Mouse (Mus musculus) thymus, postnatal 36 days (tissue): ENCODE measurements around the gene Tmem40.

Source experiments
- DNase-seq, 2 experiments: peaks; one replicate each; pipeline ENCODE4 v3.0.0; 2022; ENCODE audit warnings: mixed read lengths in 2 of 2

Tmem40 gene

DNA sequence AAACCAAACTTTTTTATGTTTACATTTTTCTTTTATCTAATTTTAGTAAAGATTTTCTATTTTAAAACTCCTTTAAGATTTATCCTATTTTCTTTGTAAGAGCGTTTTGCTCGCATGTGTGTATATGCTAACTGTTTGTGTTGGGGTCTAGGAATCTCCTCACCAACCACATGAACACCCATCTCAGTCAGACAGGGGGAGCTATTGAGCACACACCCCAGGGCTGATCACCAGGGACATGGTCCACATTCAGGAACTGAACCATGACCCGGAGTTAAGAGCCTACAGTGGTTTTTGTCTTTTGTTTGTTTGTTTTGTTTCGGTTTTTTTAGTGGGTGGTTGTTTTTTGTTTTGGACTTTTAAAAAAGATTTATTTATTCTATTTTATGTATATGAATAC, 63.5 kb downstream of the Tmem40 start:
- DNase-seq, result peak in 1 of 2 experiments; percentile 11

GRCm38 (mm10) chr6:115697739-115698558, 64.3 kb downstream of the Tmem40 start:
- DNase-seq, result no peak

GRCm38 (mm10) chr6:115696707-115697215, 65.4 kb downstream of the Tmem40 start:
- no peak for DNase-seq

GRCm38 (mm10) chr6:115695124-115695523, 67.1 kb downstream of the Tmem40 start:
- no peak for DNase-seq

- no peak for DNase-seq
Observed at GRCm38 (mm10) chr6:115694441-115694842, 67.8 kb downstream of the Tmem40 start.

GRCm38 (mm10) chr6:115692963-115693730, 69.1 kb downstream of the Tmem40 start:
- peak; percentile 25 to 27 for DNase-seq

- no peak for DNase-seq
Observed at GRCm38 (mm10) chr6:115692163-115692950, 69.9 kb downstream of the Tmem40 start.

DNA sequence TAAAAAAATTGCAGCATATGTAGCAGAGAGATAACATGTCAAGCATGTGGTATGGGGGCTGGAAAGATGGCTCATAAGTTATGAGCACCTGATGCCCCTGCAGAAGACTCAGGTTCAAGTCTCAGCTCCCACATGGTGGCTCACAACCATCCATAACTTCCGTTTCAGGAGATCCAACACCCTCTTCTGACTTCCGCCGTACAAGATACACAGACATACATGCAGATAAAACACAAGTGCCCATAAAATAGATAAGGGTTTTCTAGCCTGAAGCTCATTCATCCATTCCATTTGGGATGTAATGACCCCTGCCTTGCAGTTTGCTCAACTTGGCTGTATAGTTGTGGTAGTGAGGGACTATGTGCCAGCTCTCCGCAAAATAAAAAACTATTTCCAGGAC, 72.1 kb downstream of the Tmem40 start:
- no peak for DNase-seq

- no peak for DNase-seq
Observed at GRCm38 (mm10) chr6:115688589-115688988, 73.6 kb downstream of the Tmem40 start.

- no peak for DNase-seq
Observed at GRCm38 (mm10) chr6:115687753-115688152, 74.5 kb downstream of the Tmem40 start.

GRCm38 (mm10) chr6:115684851-115685646, 77.2 kb downstream of the Tmem40 start:
- no peak for DNase-seq

DNA sequence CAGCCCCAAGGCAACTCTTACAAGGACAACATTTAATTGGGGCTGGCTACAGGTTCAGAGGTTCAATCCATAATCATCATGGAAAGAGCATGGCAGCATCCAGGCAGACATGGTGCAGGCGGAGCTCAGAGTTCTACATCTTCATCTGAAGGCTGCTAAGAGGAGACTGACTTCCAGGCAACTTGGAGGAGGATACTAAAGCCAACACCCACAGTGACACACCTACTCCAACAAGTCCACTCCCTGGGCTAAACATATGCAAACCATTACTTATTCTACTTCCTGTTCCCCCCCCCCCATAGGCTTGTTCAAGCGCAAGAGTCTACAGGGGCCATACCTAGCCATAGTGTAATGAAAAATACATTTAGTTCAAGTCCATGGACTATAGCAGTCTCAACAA, 77.9 kb downstream of the Tmem40 start:
- no peak for DNase-seq

GRCm38 (mm10) chr6:115681066-115681465, 81.1 kb downstream of the Tmem40 start:
- DNase-seq, result no peak
